Mouse (Mus musculus) ES-Bruce4 (cell line): ENCODE measurements around the gene Mpc1. TPM values are rescaled to one million over a fixed set of nuclear protein-coding genes. Genes with fewer than 3 reads are reported as not detected.
"Not testable (repeated sequence)": the region's sequence is repeated elsewhere in the genome, so short reads cannot be mapped to it uniquely, and the experiment has no call there.

ENCODE experiments used
- H3K27ac ChIP-seq: 2 replicates; pipeline ENCODE4 v1.5.1; 2012; ENCODE audit warnings: low read length, inconsistent platforms; ENCODE audit not compliant: insufficient read depth
- H3K27me3 ChIP-seq: 2 replicates; pipeline ENCODE4 v1.6.1; 2012; ENCODE audit warnings: mild to moderate bottlenecking, low read length, inconsistent platforms; ENCODE audit not compliant: control insufficient read depth, poor library complexity, insufficient read depth, severe bottlenecking
- H3K36me3 ChIP-seq: 2 replicates; pipeline ENCODE4 v1.6.1; 2012; ENCODE audit warnings: inconsistent platforms, mild to moderate bottlenecking, low read length, moderate library complexity; ENCODE audit not compliant: control insufficient read depth, poor library complexity, insufficient read depth, severe bottlenecking
- H3K4me1 ChIP-seq: one replicate; pipeline ENCODE4 v1.8.1; 2011; ENCODE audit warnings: low read length; ENCODE audit not compliant: control insufficient read depth, insufficient read depth
- H3K4me3 ChIP-seq: 2 replicates; pipeline ENCODE4 v1.5.1; 2011; ENCODE audit warnings: low read depth, mild to moderate bottlenecking, low read length
- H3K9ac ChIP-seq: 2 replicates; pipeline ENCODE4 v1.6.1; 2012; ENCODE audit warnings: low read depth, mild to moderate bottlenecking, inconsistent platforms; ENCODE audit not compliant: poor library complexity, severe bottlenecking
- H3K9me3 ChIP-seq: replicated peaks from 2 replicates; pipeline ENCODE4 v1.6.1; 2012; ENCODE audit warnings: mild to moderate bottlenecking, low read length, inconsistent platforms; ENCODE audit not compliant: control insufficient read depth, poor library complexity, insufficient read depth, severe bottlenecking
- CTCF ChIP-seq: IDR thresholded peaks from one replicate; pipeline ENCODE4 v1.8.1; 2011; ENCODE audit warnings: low read depth, low read length
- EP300 ChIP-seq: IDR thresholded peaks from 2 replicates; pipeline ENCODE4 v1.6.1; 2011; ENCODE audit warnings: low read depth, low read length; ENCODE audit not compliant: insufficient read depth
- POLR2A ChIP-seq: IDR thresholded peaks from one replicate; pipeline ENCODE4 v1.8.1; 2011; ENCODE audit warnings: low read length; ENCODE audit not compliant: insufficient read depth
- polyA plus RNA-seq: library from polyadenylated mRNA; stranded (reverse); fragments of >200 nt; gene quantifications from 2 replicates; pipeline ENCODE4 v1.2.4, GENCODE M21; 2011; ENCODE audit warnings: low read depth; ENCODE audit not compliant: missing spikeins, insufficient read depth, insufficient read length

The Mpc1 gene
- polyA plus RNA-seq, 1 experiment: 10.3 TPM

DNA sequence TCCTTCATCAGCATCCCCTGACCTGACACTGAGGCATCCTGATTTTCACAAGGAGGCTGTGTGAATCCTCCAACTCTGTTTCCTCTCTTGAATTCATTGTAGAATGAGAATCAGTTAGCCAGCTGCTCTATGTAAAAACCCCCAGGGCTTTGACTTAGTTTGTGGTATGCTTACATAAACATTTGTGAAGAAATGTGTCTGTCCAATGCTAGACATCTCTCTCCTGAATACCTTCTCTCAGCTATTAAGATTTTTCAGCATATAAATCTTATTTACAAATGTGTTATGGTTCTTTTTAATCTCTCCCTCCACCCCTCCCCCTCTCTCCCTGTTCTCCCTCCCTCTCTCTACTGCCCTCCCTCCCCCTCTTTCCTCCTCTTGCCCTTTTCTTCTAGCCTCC is 28.4 kb upstream of the Mpc1 start:
- Histone ChIP-seq H3K27me3 (no peaks in the 10 kb centered on the region), H3K4me3 (no peak overlapping the region), H3K9me3 (no peaks in the 10 kb centered on the region), H3K36me3 (no peaks in the 10 kb centered on the region), H3K27ac (no peak overlapping the region), H3K9ac (no peak overlapping the region), H3K4me1 (no peaks in the 10 kb centered on the region)
- TF ChIP-seq EP300 (no peak), POLR2A (no peak), CTCF (no peak)

DNA sequence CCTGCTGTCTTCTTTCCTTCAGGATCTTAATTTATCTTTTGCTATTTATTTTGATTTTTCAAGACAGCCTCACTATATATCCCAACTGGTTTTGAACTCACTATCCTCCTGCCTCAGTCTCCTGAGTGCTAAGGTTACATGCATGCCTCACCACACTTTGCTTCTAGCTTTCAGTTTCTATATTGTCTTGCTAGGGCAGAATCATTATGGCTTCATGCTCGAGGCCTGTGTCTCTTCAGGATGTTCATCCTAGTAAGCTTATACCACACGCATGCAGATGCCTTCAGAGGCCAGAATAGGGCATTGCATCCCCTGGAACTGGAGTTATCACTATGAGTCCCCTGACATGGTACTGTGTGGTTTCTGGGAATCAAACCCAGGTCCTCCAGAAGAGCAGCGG is 27.8 kb upstream of the Mpc1 start:
- H3K4me3 ChIP-seq: no peak overlapping the region
- H3K27ac ChIP-seq: no peak overlapping the region
- H3K9ac ChIP-seq: no peak overlapping the region
- H3K27me3 ChIP-seq: 0 out of 2 replicates have a peak, but pooled peaks cover under 1% of the 10 kb centered on the region
- no peaks in the 10 kb centered on the region for H3K36me3 ChIP-seq
- no peak for TF ChIP-seq CTCF
- TF ChIP-seq POLR2A: no peak
- no peak for TF ChIP-seq EP300
- H3K4me1 ChIP-seq: no peaks in the 10 kb centered on the region
- H3K9me3 ChIP-seq: no peaks in the 10 kb centered on the region

DNA sequence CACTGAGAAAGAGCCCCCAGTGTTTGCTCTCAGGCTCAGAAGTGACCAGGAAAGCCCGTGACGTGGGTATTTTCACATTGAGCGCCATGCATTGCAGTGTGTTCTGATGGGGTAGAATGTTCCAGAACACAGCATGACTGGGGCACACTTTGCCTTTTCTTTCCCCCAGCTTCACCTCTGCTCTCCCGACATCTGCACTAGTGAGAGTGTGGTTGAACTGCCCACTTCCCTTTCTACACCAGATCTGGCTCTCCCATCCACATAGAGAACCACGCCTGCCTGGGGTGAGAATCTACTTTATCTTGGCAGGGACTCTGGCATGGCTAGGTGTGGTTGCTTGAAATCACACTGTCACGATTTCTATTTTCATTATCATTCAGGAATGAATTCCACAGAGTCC is 27.1 kb upstream of the Mpc1 start:
- no peak overlapping the region for H3K4me3 ChIP-seq
- TF ChIP-seq POLR2A (no peak), CTCF (no peak), EP300 (no peak)
- no peaks in the 10 kb centered on the region for H3K4me1 ChIP-seq
- H3K27me3 ChIP-seq: 0 out of 2 replicates have a peak, but pooled peaks cover 1% of the 10 kb centered on the region
- H3K9me3 ChIP-seq: no peaks in the 10 kb centered on the region
- no peak overlapping the region for H3K27ac ChIP-seq
- no peaks in the 10 kb centered on the region for H3K36me3 ChIP-seq
- no peak overlapping the region for H3K9ac ChIP-seq

DNA sequence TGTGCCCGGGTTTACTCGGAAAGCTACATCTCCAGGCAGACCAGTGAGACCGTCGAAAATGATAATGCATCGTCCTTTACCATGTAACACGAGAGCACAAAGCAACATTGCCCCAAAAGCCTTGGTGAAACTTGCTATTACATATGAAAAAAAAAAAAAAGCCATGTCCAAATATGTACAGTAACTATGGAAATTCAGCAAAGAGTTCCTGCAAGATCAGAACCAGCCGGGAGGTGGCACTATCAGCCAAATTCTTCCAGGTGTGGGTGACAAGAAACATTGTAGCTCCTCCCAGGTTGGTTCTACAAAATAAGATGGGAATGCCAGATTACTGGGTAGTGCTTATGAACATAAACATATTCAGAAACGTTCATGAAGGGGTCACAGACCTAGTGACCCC is 25.7 kb upstream of the Mpc1 start:
- Histone ChIP-seq H3K9ac (no peak overlapping the region), H3K27ac (no peak overlapping the region), H3K36me3 (no peaks in the 10 kb centered on the region), H3K4me3 (no peak overlapping the region), H3K4me1 (no peaks in the 10 kb centered on the region), H3K27me3 (0 out of 2 replicates have a peak, but pooled peaks cover 1% of the 10 kb centered on the region), H3K9me3 (no peaks in the 10 kb centered on the region)
- no peak for TF ChIP-seq CTCF

DNA sequence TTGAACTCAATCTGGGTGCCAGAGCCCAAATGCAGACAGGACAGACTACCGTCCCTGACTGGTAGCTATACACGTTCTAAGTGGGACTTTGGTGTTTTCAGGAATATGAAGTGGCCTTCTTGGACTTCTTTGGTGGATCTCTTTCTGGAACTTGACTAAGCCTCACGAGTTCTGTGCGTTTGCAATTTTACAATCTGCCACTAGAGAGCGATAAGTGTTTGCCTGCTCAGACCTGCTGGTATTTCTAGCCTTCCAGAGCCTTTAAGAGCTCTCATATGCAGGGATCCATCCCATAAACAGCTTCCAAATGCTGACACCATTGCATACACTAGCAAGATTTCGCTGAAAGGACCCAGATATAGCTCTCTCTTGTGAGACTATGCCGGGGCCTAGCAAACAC is 18.1 kb upstream of the Mpc1 start:
- not testable (repeated sequence) for H3K4me3 ChIP-seq, H3K9ac ChIP-seq, H3K27ac ChIP-seq, H3K9me3 ChIP-seq, H3K4me1 ChIP-seq, H3K36me3 ChIP-seq, H3K27me3 ChIP-seq

DNA sequence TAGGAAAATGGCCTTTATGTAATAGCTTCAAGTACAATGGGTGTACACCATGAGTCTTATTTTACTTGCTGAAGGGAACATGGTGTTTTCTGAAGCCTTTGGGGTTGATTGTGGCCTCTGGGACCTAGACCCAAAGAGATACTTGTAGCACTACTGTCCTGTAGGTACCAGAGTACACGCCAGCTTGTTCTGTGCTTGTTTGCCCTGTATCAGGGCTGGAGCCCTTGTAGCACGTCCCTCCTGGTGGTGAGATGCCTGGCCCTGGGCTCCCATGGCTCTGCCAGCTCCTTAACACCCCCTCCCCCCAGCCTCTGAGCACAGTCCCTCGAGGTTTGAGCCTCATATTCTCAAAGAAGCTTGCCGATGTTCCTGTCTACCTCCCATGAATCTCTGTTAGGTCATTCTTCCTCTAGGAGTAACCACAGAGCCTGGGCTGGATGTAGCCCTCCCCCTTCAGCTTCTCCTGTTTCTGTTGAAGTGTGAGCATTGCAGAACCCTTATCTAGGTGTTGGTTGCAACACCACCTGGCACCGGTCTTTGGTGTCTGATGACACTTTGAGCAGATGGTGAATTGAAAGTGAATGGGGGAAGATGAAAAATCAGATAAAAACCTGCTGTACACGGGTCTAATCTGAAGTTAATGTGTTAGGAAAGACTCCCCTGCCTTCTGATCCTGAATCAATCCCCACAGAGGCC is 10.5 kb upstream of the Mpc1 start:
- TF ChIP-seq CTCF (no peak), EP300 (no peak), POLR2A (no peak)
- Histone ChIP-seq H3K27ac (no peak overlapping the region), H3K4me3 (no peak overlapping the region), H3K27me3 (no peaks in the 10 kb centered on the region), H3K9ac (no peak overlapping the region), H3K4me1 (no peaks in the 10 kb centered on the region), H3K9me3 (no peaks in the 10 kb centered on the region), H3K36me3 (no peaks in the 10 kb centered on the region)
